Mouse (Mus musculus) urinary bladder, postnatal 10 days (tissue): ENCODE measurements at regions not wholly inside any gene's neighbourhood (a gene's known extent, or its start where the extent isn't known, plus 50 kb on each side); places are given as distances from the start of the nearest gene placed in this dataset.

Experiments
- DNase-seq: peaks from one replicate; pipeline ENCODE4 v3.0.0; 2022; ENCODE audit warnings: low spot score

DNA sequence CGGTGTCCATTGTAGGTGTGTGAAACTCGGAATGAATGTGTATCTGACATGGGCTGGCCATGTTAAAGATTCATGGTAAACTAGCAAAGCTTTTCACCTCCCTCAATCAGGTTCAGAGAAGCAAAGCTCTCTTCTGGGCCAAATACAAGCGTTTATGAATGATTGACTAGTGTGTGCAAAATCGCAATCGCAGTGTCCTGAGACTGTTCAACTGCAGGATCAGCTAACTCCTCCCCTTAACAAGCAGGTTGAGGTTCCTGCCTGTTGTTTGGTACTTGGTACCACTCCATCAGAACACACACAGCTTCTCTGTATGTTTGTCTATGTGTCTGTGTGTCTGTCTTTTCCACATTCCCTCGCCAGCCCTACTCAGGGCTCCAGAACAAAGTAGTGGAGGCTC is 458.6 kb downstream of the Cd83 start:
- DNase-seq = no peak

DNA sequence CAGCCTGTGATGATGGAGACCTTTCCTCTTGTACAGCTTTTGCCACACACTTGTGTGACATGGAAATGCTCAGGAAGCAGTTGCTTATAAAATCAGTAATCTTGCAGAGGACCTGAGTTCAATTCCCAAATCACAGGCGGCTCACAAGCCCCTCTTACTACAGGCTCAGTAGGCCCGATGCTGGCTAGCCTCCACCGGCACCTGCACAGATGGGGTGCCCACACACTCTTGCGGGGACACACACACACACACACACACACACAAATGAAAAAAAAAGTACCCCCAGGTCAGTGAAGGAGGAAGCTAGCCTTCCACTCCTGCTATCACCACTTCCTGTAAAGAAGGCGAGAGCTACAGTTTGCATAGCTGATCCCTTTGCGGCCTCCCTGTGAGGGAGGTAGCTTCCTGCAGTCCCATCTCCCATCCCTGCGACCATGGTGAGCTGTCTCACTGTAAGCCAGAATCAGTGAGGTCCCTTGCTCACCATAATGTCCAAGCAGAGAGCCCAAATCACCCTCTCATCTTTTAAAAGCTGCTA is 462.2 kb downstream of the Cd83 start:
- no peak for DNase-seq

DNA sequence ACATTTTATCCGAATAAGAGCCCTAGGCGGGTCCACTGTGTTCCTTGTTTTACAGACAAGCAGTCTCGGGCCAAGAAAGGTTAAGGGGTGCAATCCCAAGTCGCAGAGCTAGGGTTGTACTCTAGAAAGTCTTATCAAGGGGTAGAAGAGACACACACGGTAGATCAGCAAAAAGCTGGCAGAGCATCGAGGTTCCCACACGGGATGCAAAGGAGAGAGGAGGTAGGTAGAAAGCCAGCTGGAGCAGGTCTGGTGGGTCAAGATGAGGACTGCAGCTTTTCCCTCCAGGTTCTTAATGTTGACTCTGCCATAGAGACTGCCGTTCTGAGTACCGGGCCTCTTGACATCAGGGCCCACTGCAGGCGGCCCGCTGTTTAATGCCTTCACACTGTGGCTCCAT is 463.3 kb downstream of the Cd83 start:
- no peak for DNase-seq

DNA sequence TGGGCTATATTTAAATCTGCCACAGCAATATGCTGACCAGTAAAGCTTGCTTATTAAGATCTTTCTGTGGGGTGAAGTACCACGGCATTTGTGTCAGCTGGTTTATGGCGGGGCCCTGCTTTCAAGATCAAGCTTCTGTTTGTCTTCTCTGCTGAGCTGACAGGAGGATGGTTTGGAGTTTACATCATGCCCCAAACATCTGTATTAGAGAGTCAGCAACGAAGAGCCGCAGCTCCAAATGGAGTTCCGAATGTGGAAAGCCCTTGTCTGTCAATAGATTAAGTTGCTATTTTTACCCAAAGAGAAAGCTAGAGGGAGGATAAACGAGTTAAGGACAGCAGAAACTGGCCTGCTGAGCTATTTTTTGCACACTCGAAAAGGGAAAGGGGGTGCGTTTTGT is 463.8 kb downstream of the Cd83 start:
- DNase-seq = no peak

DNA sequence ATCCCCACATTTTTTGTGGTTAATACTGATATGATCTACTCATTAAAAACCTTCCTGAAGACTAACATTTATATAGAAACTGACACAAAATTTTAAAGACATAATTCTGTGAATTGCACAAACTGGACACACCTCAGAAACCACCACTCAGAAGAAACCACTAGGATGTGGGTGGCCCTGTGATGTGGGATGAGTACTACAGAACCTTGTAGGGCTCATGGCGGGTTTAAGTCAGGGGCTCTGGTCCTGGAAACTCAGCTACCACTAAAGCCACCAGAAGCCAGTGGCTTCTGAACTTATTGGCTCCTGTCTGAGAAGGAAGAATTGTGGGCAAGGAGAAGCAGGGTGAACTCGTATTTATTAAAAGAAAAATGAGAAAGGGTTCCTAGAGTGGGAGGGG is 464.5 kb downstream of the Cd83 start:
- no peak for DNase-seq

DNA sequence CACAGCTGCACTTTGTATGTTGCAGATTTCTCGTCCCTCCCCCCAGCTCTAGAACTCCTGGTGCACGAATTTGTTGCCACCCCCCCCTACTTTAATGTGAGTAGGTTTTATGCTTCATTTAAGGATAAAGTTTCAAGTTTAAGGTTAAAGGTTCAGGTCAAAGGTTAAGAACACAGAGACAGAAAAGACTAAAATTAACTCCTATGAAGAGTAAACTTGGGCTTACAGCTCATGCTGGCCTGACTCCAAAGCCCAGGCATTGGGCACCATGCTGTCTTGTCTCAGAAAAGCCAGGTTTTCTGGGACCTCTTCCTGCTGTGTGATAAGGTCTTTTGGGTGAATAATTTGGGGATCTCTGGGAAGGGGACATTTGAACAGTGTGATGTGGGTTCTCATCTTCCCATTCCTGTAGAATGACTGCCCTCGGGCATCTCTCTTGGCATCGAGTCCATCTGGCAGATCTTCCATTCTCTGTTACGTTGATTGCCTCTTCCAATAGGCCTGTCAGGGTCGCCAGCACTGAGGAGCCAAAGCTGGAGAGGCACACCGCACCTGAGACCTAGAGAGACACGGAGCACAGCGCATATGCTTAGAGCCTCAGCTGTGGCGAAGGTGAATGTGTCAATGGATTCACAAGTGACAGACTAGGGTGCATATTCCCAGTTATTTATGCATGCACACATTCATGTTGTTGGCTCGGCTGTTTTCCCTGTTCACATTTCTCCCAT is 466.1 kb downstream of the Cd83 start:
- no peak for DNase-seq

DNA sequence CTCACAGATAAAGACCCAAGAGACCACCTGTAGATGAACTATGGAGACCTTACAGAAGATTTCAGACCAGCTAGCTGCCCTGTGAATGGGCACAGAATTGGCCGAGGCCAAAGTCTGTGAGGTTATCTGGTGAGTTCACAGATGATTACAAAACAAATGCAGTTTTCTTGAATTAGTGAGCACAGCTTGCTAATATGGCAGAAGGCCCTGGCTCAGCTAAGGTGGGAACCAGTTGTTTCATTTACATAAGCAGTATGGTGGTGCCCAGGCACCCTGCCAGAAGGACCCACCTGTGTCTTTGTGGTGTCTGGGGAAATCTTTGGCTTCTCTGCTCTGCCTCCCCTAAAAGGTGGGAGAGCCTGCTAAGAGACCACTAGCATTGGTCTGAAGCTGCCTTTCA is 466.9 kb downstream of the Cd83 start:
- no peak for DNase-seq

DNA sequence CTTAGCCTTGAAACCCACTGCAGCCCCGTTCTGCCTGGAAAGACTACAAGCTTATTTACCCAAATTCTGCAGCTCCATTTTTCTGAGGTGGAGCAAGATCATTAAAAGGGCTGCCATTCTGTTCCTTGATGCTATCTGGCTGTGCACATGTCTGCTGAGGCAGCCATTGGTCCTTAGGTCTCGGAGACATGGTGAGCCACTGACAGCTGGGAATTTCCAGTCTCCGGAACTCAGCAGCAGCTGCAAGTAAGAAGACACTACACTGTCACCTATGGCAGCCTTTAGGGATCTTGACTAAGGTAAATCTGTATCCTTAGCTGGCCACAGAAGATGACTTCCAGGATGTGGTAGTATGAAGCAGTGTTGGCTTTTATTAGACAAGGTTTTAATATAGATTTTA is 467.9 kb downstream of the Cd83 start:
- no peak for DNase-seq

DNA sequence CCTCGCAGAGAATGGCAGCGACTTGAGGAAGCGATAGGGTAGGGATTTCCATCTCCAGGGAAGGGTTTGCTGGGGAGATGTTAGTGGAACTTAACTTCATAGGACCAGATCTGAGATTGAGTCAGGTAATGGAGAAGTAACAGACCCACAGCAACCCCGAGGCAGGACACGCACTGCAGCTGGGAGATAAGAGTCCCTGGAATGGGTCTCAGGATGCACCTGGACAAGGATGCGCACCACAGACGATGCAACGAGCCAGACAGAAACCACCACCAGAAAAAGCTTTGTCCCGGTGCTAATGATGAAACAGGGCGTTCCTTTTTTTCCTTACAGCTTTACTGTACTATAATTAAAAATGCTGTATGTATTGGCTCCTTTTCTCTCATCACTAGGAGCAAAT is 470.9 kb upstream of the Jarid2 start:
- DNase-seq = no peak

DNA sequence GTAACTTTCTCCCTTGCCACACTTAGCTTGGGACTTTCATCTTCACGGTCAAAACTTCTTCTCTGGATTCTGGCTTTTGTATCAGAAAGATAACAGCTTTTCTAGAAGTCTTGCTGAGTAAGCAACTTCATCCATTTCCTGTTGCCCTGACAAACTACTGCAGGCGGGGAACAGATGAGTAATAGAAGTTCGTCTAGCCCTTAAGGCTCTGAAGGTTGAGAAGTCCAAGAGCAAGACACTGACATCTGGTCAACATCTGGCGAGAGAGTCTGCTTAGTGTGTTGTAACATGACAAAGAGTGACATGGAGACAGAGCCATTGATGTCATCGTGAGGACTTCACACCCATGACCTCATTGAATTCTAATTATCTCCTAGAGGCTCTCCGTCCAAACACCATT is 469.2 kb upstream of the Jarid2 start:
- DNase-seq = no peak

DNA sequence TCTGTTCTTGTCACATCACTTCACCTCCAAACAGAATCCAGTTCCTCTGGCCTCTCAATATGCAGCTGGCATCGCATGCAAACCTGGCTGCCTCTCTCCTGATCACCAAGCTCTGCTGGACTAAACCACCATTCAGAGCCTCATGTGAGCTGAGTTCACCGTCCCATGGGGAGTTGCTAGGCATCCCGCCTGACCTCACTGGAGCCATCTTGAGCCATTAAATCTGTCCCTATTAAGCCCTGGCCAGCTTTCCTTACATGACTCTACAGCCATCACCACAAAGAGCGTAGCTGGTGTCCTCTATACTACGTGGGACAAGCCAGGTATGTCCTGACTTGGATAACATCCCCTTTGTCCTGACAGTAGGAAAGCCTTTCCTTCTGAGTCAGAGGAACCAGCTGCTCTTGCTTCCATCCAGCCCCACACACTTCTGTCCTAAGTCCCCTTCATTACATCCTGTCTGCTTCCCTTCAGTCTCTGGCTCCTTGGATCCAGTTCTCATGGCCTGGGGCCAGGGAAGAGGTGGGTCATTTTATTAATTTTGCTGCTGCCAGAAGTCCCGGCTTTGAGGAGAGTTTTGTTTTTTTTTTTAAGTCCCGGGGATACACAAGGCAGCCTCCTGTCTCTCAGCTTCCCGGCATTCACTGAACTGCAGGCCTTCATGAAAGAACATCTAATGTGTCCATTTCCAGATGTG is 468.5 kb upstream of the Jarid2 start:
- no peak for DNase-seq

DNA sequence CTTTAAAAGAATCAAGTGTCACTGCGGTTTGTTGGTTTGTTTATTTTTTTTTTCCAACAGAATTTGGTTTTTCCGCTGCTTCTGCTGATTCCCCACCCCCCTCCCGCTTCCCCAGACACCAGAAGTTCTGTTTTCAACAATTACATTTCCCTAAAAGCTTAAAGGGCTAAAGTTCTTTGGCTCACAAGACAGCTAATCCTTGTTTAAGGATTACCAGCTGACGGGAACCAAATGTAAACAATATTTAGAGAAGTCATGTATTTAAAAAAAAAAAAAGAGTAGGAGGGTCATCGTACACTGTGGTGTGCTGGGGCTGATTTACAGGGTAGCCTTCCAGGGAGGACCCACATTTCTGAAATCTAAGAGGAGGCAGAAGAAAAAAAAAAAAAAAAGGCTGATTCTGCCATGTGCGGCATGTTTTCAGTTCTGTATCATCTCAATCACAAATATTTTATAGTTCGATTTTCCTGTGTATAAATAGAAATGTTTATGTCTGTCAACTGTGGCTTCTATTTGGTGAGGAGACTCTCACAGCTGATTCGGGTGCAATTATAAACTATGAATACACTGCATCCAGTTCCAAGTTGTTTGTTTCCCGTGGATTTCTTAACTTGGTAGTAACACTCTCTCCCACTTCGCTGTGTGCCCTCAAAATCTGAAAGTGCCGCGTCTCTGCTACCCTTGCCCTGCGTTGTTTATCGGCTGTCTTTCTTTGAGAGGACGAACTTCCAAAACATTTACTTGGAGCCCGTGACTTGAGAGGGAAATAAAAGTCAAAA is 456.3 kb upstream of the Jarid2 start:
- DNase-seq = no peak

DNA sequence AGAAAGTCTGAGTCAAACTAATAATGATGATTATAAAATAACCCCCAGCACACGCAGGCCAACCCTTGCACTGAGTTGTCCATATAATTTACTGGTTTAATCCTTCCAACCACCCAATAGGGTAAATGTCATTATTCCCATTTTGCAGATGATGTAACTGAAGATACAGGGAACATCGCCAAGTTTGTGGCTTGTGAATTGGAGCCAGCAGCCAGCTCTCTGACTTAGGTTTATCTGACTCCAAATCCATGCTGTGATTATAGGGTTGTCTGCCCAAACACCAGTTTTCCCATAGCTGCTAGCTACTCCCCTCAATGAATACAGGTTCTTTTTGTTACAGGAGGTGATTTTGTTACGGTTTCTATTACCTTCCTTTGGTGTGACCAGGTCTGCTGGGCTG is 451.3 kb upstream of the Jarid2 start:
- DNase-seq = no peak

DNA sequence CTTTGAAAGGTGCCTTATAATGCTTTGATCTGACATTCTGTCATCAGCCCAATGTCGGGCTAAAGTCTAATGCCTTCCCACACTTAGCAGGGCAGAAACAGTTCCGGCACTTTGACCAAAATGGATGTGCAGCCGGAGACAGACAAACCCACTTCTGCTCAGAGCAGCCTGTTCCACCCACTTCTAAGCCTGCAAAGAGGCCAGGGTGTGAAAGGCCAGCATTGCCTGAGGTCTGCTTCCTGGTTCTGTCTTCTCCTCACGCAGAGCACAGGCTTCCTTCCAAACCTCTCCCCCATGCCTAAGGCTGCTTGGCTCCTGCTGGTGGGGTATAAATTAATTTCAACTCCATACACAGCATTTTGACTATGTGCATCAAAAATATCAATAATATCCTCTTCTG is 450.2 kb upstream of the Jarid2 start:
- DNase-seq = no peak

DNA sequence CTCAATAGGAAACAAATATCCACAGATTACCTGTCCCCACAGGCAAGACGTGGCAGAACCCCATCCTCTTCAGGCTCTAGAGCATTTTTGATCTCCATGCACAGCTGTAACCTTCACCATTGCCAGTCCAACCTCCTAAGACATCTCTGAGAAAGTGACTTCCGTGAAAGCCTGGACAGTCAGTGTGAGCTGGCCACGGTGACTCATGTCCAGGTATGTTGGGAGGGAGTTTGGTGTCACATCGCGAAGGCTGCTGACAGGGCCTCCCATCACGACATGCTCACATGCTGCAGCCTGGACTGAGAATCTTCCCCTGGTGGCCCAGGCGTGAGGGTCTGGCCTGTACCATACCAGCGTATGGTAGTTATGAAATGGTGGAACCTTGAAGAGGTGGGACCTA is 449.0 kb upstream of the Jarid2 start:
- no peak for DNase-seq

DNA sequence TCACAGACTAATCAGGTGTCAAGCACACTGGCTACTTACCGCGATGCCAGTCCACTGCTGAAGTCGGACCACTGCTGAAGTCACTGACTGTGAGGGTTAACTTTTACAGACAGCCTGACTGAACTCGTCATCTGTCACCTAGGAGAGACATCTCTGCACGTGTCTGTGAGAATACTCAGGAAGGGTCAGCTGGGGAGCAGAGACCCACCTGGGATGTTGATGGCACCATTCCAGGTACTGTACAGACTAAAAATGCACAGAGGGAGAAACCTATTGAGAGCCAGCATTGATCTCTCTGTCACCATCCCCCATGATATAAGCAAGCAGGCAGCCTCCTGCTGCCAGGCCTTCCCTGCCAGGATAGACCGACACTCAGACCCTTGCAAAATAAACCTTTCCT is 447.5 kb upstream of the Jarid2 start:
- DNase-seq = no peak

DNA sequence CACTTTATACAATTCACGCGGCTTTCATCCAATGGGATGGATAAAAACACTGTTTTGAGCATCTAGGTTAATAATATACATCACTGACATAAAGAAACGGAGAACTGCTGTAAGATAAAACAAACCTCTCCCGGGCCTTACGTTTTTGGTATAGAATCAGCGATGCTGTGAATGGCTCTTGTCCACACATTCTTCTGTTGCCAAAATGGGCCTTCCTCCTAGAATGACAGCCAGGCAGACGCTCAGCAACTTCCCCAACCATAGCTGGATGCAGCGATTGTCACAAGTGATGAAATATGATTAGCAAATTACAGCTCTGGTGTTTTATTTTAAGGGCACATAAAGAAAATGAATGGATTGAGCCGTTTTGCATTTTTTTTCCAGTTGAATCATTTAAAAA is 447.0 kb upstream of the Jarid2 start:
- no peak for DNase-seq

DNA sequence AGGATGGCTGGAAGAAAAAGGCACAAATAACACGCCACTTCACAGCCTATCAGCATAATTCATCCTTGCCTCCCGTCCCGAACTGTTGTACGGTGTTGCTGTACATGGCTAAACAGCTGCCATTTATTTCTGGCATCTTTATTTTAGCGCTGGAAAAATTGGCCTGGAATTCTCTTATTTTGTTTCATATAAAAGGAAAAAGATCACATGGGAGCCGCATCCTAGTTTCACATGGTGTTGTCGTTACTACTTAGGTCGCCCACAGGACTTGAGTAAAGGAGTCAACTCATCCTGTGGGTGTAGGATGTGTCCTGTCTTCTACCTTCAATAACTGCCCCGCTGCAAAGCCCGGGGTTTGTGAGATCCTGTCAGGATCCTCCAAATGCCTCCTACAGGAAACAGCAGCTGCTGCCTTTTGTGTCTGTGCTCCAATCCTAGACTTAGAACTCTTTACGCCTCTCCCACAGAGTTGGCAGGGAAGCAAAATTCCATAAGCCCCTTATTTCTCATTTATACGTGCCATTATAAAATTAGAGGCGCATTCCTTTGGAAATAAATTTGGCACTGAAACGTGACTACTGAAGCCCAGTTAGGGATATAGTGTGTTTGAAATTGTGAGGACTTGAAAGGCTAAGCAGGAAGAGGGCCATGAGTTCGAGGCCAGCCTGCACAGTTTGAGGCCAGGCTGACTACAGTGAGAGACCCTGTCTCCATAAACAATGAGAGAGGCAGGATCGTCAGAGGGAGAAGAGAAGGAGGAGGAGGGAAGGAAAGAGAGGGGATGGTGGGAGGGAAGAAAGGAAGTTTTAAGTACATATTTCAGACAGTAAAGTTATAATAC is 446.3 kb upstream of the Jarid2 start:
- DNase-seq = no peak

DNA sequence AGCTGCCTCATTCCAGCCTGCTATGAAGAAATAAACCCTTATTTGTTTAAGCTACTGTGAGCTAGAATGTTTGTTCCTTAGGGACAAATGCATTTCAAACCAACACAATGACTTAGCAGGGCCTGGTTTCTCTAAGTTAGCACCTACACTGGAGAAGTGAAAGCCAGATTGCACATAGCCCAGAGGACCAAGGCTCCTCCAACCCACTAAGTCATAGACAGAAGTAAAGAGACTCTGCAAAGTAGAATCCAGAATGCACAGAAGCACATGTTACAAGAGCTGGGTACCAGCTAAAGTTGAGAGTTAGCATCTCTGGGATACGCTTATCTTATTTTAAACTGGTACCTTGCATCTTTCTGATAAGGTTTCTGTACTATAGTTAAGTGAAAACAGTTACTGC is 443.4 kb upstream of the Jarid2 start:
- DNase-seq = no peak

DNA sequence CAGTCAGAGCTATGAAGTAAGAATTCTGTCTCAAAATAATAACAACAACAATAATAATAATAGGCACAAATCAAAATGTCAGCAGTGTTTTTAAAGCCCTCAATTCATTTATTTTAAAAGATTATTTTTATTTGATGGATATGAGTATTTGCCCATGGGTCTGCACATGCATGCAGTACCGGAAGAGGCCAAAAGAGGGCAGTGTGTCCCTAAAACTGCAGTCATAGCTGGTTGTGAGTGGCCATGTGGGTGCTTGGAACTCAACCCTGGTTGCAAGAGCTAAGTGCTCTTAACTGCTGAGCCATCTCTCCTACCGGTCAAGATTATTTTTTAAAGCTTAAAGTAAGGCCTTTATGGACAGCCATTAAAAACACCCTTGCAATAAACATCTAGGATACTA is 439.1 kb upstream of the Jarid2 start:
- DNase-seq = no peak

DNA sequence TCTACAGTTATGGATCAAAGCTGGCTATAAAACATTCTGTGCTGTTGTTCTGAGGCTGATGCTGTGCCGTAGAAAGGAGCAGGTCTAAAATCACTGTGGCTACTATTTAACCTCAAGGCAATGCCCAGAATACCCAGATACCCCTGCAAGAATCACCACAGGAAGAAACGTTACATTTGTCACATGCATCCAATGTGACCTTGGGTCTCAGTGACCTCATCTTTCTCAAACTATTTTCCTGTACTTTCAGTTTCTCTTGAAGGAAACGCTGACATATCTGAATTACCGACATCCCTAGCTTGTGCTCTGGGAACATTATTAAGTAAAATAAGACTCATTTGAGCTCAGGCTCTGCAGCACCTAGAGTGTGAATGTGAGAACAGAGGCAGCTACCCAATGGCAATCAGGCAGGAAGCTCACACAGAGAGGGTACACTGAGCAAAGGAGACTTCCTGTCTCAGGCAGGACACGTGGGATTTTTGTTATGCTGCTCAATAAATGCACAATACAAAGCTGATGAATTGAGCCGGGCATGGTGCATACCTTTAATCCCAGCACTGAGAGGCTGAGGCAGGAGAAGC is 436.7 kb upstream of the Jarid2 start:
- no peak for DNase-seq
